Mouse (Mus musculus) left cerebral cortex, adult 18-20 months (tissue): ENCODE data around the gene Evi2. TPM values are rescaled to one million over a fixed set of nuclear protein-coding genes. Genes with fewer than 3 reads are reported as not detected.

ENCODE experiments used
- total RNA-seq, 2 experiments: library from RNA; stranded (reverse); gene quantifications; 2 replicates each; pipeline ENCODE4 v1.2.3; 2021

Evi2 gene
- total RNA-seq, 2 experiments from 2014 or later = not detected

Other genes starting within 250 kb of the Evi2 start
- gene Gm9964, start 233.7 kb downstream of the Evi2 start, total RNA-seq = under 1 TPM in 1 of 2 experiments, not detected in 1; 0.49 TPM
- gene Nf1, start 190.9 kb downstream of the Evi2 start, total RNA-seq = 100 to 1,000 TPM; 121 to 123 TPM
- 100 to 1,000 TPM in 1 of 2 experiments, 10 to 100 TPM in 1; 96.8 to 101 TPM for gene Omg, start 26.5 kb downstream of the Evi2 start, total RNA-seq
- under 1 TPM; 0.59 to 0.74 TPM for gene Evi2b, start 6.8 kb downstream of the Evi2 start, total RNA-seq
- 10 to 100 TPM; 14.1 to 20.0 TPM for gene Evi2a, start within 50 bp of the Evi2 start, total RNA-seq
- gene Rab11fip4, start 60.6 kb upstream of the Evi2 start, total RNA-seq = 100 to 1,000 TPM; 234 to 237 TPM